Mouse (Mus musculus) urinary bladder, postnatal 14 days (tissue): ENCODE data around the gene Pnpla1.
A peak's percentile ranks its signal among the peaks of the same experiment; 100 is the strongest.
"Not testable (repeated sequence)": the region's sequence is repeated elsewhere in the genome, so short reads cannot be mapped to it uniquely, and the experiment has no call there.

Experiments
- DNase-seq: peaks from one replicate; pipeline ENCODE4 v3.0.0; 2021; ENCODE audit warnings: low spot score

Gene Pnpla1

GRCm38 (mm10) chr17:28858205-28858604 lies at the start of gene Pnpla1:
TSS of gene Pnpla1 (plus strand) at chr17:28858411.
- no peak for DNase-seq

- no peak for DNase-seq
These were observed 49.5 kb upstream of the Pnpla1 start for GRCm38 (mm10) chr17:28808714-28809113.

GRCm38 (mm10) chr17:28809175-28809831 lies 48.9 kb upstream of the Pnpla1 start:
- DNase-seq, result no peak

GRCm38 (mm10) chr17:28812345-28812744 lies 45.9 kb upstream of the Pnpla1 start:
- no peak for DNase-seq

- no peak for DNase-seq
These were observed 43.6 kb upstream of the Pnpla1 start for GRCm38 (mm10) chr17:28814529-28815097.

GRCm38 (mm10) chr17:28815384-28816004 lies 42.7 kb upstream of the Pnpla1 start:
- no peak for DNase-seq

GRCm38 (mm10) chr17:28816326-28816725 lies 41.9 kb upstream of the Pnpla1 start:
- not testable (repeated sequence) for DNase-seq

GRCm38 (mm10) chr17:28816875-28817811 lies 41.1 kb upstream of the Pnpla1 start:
- DNase-seq, result no peak

GRCm38 (mm10) chr17:28820189-28820588 lies 38.0 kb upstream of the Pnpla1 start:
- DNase-seq, result no peak

GRCm38 (mm10) chr17:28823004-28823745 lies 35.0 kb upstream of the Pnpla1 start:
- no peak for DNase-seq

- DNase-seq, result no peak
These were observed 34.5 kb upstream of the Pnpla1 start for GRCm38 (mm10) chr17:28823749-28824148.

GRCm38 (mm10) chr17:28824896-28825295 lies 33.3 kb upstream of the Pnpla1 start:
- no peak for DNase-seq

GRCm38 (mm10) chr17:28825359-28826041 lies 32.7 kb upstream of the Pnpla1 start:
- no peak for DNase-seq

- no peak for DNase-seq
These were observed 30.5 kb upstream of the Pnpla1 start for GRCm38 (mm10) chr17:28827665-28828231.

- no peak for DNase-seq
These were observed 29.1 kb upstream of the Pnpla1 start for GRCm38 (mm10) chr17:28829120-28829519.

GRCm38 (mm10) chr17:28831065-28831464 lies 27.1 kb upstream of the Pnpla1 start:
- DNase-seq, result no peak

GRCm38 (mm10) chr17:28832040-28832439 lies 26.2 kb upstream of the Pnpla1 start:
- no peak for DNase-seq

GRCm38 (mm10) chr17:28832875-28833274 lies 25.3 kb upstream of the Pnpla1 start:
- DNase-seq, result no peak

- DNase-seq, result peak; percentile 22
These were observed 23.5 kb upstream of the Pnpla1 start for GRCm38 (mm10) chr17:28834676-28835075.

GRCm38 (mm10) chr17:28837840-28838239 lies 20.4 kb upstream of the Pnpla1 start:
- DNase-seq, result no peak

- not testable (repeated sequence) for DNase-seq
These were observed 16.3 kb upstream of the Pnpla1 start for GRCm38 (mm10) chr17:28841947-28842346.
